In genomic region chr13:61805300-61805699, GRCm38 (mm10) we compare ENCODE assay signal across 8 mouse cellular contexts.
A peak's percentile ranks its signal among the peaks of the same experiment; 100 is the strongest.
DNase-seq lines count a peak whose midpoint lies in the region; ATAC-seq and TF ChIP-seq lines count a peak whose summit lies in the region.
"Not testable (repeated sequence)": the region's sequence is repeated elsewhere in the genome, so short reads cannot be mapped to it uniquely, and the experiment has no call there.

No protein-coding gene starts in this region.

- H3K36me3 ChIP-seq in MEL (ENCODE audit: control insufficient read depth in 1 of 2, insufficient read depth in 2 of 2, low read length in 2 of 2); intestine, embryonic 14.5 days (ENCODE audit: control insufficient read depth, insufficient read depth, low read length); kidney, embryonic 16.5 days (ENCODE audit: insufficient read depth, low read length); liver, embryonic 11.5 days (ENCODE audit: control insufficient read depth, insufficient read depth, low read length); liver, embryonic 15.5 days (replicated peaks); lung, embryonic 15.5 days; neural tube, embryonic 13.5 days: not testable (repeated sequence)
- H3K36me3 ChIP-seq in forebrain, embryonic 10.5 days (replicated peaks): peaks cover 19% of the 10 kb centered on the region

- not testable (repeated sequence) for TF ChIP-seq CTCF in MEL (IDR thresholded peaks at IDR 0.05 in 2 of 3, conservative IDR thresholded peaks at IDR 0.05 in 1 of 3; ENCODE audit: control insufficient read depth in 1 of 3, insufficient read depth in 1 of 3, low read depth in 2 of 3, low read length in 3 of 3, poor library complexity in 1 of 3, severe bottlenecking in 1 of 3)

- ATAC-seq in intestine, embryonic 14.5 days (replicated peaks; ENCODE audit: low FRiP score, low TSS enrichment, low read depth); kidney, embryonic 16.5 days (ENCODE audit: low FRiP score, low TSS enrichment); lung, embryonic 15.5 days (ENCODE audit: borderline replicate concordance, extremely low read depth, low FRiP score, low TSS enrichment); neural tube, embryonic 13.5 days (ENCODE audit: low read depth): not testable (repeated sequence)
- ATAC-seq in liver, embryonic 11.5 days (replicated peaks; ENCODE audit: low FRiP score): peak; percentile 53
- peak; percentile 62 for ATAC-seq in liver, embryonic 15.5 days (ENCODE audit: insufficient read depth)

- H3K9me3 ChIP-seq in MEL (replicated peaks; ENCODE audit: insufficient read depth, low read length); intestine, embryonic 14.5 days (ENCODE audit: control insufficient read depth, low read length); liver, embryonic 11.5 days (ENCODE audit: control insufficient read depth, low read length); liver, embryonic 15.5 days (replicated peaks); lung, embryonic 15.5 days: not testable (repeated sequence)
- peaks cover 25% of the 10 kb centered on the region for H3K9me3 ChIP-seq in forebrain, embryonic 10.5 days
- peaks cover 13% of the 10 kb centered on the region for H3K9me3 ChIP-seq in kidney, embryonic 16.5 days (ENCODE audit: low read length)
- H3K9me3 ChIP-seq in neural tube, embryonic 13.5 days: peaks cover 13% of the 10 kb centered on the region; the same call in 1 of the 2 replicates

- H3K4me3 ChIP-seq in MEL (ENCODE audit: control insufficient read depth in 1 of 2, insufficient read depth in 1 of 2, low read depth in 2 of 2, low read length in 2 of 2): peak overlapping the region in 1 of 2 experiments; percentile 70; a peak in 1 of 4 replicates
- H3K4me3 ChIP-seq in forebrain, embryonic 10.5 days: peak overlapping the region; percentile 63; the same call in 1 of the 2 replicates
- not testable (repeated sequence) for H3K4me3 ChIP-seq in intestine, embryonic 14.5 days (ENCODE audit: low read depth, low read length); liver, embryonic 11.5 days (ENCODE audit: low read depth, low read length); lung, embryonic 15.5 days; neural tube, embryonic 13.5 days
- H3K4me3 ChIP-seq in kidney, embryonic 16.5 days (ENCODE audit: low read length): peak overlapping the region; percentile 64; the same call in 1 of the 2 replicates
- H3K4me3 ChIP-seq in liver, embryonic 15.5 days (replicated peaks): peak overlapping the region; percentile 71

- not testable (repeated sequence) for TF ChIP-seq POLR2A in MEL (IDR thresholded peaks at IDR 0.05; ENCODE audit: control insufficient read depth in 1 of 2, insufficient read depth in 1 of 2, low read depth in 1 of 2, low read length in 2 of 2, poor library complexity in 1 of 2)

- H3K4me1 ChIP-seq in MEL (ENCODE audit: control insufficient read depth in 1 of 2, insufficient read depth in 2 of 2, low read length in 2 of 2); forebrain, embryonic 10.5 days; intestine, embryonic 14.5 days (replicated peaks; ENCODE audit: control insufficient read depth, insufficient read depth, low read length); kidney, embryonic 16.5 days (ENCODE audit: insufficient read depth, low read length); liver, embryonic 11.5 days (replicated peaks; ENCODE audit: control insufficient read depth, insufficient read depth, low read length); liver, embryonic 15.5 days (replicated peaks); lung, embryonic 15.5 days; neural tube, embryonic 13.5 days (replicated peaks): not testable (repeated sequence)

- not testable (repeated sequence) for DNase-seq in MEL (ENCODE audit: low read depth, low spot score); forebrain, embryonic 10.5 days (ENCODE audit: extremely low spot score, low spot score); intestine, embryonic 14.5 days (ENCODE audit: low spot score); liver, embryonic 11.5 days (ENCODE audit: low spot score)

- not testable (repeated sequence) for H3K27me3 ChIP-seq in MEL (ENCODE audit: control insufficient read depth in 1 of 2, insufficient read depth in 2 of 2, low read length in 2 of 2); forebrain, embryonic 10.5 days (ENCODE audit: poor library complexity, severe bottlenecking); intestine, embryonic 14.5 days (replicated peaks; ENCODE audit: control insufficient read depth, insufficient read depth, low read length); kidney, embryonic 16.5 days (ENCODE audit: insufficient read depth, low read length); liver, embryonic 11.5 days (replicated peaks; ENCODE audit: control insufficient read depth, insufficient read depth, low read length); liver, embryonic 15.5 days; lung, embryonic 15.5 days; neural tube, embryonic 13.5 days

- peak overlapping the region; percentile 48 for H3K4me2 ChIP-seq in intestine, embryonic 14.5 days (ENCODE audit: low read length)
- peak overlapping the region; percentile 49; the same call in 1 of the 2 replicates for H3K4me2 ChIP-seq in kidney, embryonic 16.5 days (replicated peaks; ENCODE audit: low read depth, low read length)
- peak overlapping the region; percentile 59 for H3K4me2 ChIP-seq in liver, embryonic 11.5 days
- H3K4me2 ChIP-seq in liver, embryonic 15.5 days: peak overlapping the region; percentile 66
- peak overlapping the region; percentile 55; the same call in 1 of the 2 replicates for H3K4me2 ChIP-seq in lung, embryonic 15.5 days
- H3K4me2 ChIP-seq in neural tube, embryonic 13.5 days: 0 out of 2 replicates have a peak overlapping the region, but pooled peaks have one; percentile 61

- WGBS in forebrain, embryonic 10.5 days: 92% methylated on average over 3 of the region's 3 CpGs
- WGBS in intestine, embryonic 14.5 days: 92% methylated on average over 3 of the region's 3 CpGs
- 95% methylated on average over 3 of the region's 3 CpGs for WGBS in kidney, embryonic 16.5 days
- WGBS in liver, embryonic 11.5 days: 81% methylated on average over 3 of the region's 3 CpGs
- 46% methylated on average over 3 of the region's 3 CpGs for WGBS in liver, embryonic 15.5 days (ENCODE audit: insufficient replicate concordance)
- WGBS in lung, embryonic 15.5 days: 88% methylated on average over 3 of the region's 3 CpGs
- 92% methylated on average over 3 of the region's 3 CpGs for WGBS in neural tube, embryonic 13.5 days

- not testable (repeated sequence) for H3K79me2 ChIP-seq in MEL (ENCODE audit: control insufficient read depth, insufficient read depth, low read length, poor library complexity)

- not testable (repeated sequence) for H3K9ac ChIP-seq in MEL (ENCODE audit: control insufficient read depth, low read depth, low read length, poor library complexity, severe bottlenecking); intestine, embryonic 14.5 days (ENCODE audit: low read length); kidney, embryonic 16.5 days (replicated peaks; ENCODE audit: low read length); liver, embryonic 11.5 days (ENCODE audit: low read depth, low read length); liver, embryonic 15.5 days; lung, embryonic 15.5 days; neural tube, embryonic 13.5 days

- TF ChIP-seq EP300 in MEL (IDR thresholded peaks at IDR 0.05; ENCODE audit: low read depth in 1 of 2, low read length in 2 of 2): not testable (repeated sequence)

- H3K27ac ChIP-seq in MEL (ENCODE audit: control insufficient read depth, low read depth, low read length); forebrain, embryonic 10.5 days; intestine, embryonic 14.5 days (ENCODE audit: low read depth); kidney, embryonic 16.5 days (ENCODE audit: low read length); liver, embryonic 11.5 days (ENCODE audit: low read depth, low read length); liver, embryonic 15.5 days (replicated peaks); lung, embryonic 15.5 days; neural tube, embryonic 13.5 days (replicated peaks): not testable (repeated sequence)

- not testable (repeated sequence) for TF ChIP-seq RAD21 in MEL (IDR thresholded peaks at IDR 0.05; ENCODE audit: low read depth, low read length)

TF ChIP-seq in MEL, 35 proteins besides CTCF, POLR2A, EP300 and RAD21:
- peak; percentile 31; the same call in 1 of the 2 replicates for TF ChIP-seq GATA1 (IDR thresholded peaks at IDR 0.05; ENCODE audit: low read depth, low read length)
